Mouse (Mus musculus) intestine, embryonic 14.5 days (tissue): ENCODE results near the gene Exosc8. TPM values are rescaled to one million over a fixed set of nuclear protein-coding genes. Genes with fewer than 3 reads are reported as not detected.
A peak's percentile ranks its signal among the peaks of the same experiment; 100 is the strongest.

Experiments used
- ATAC-seq: fragments of 200-750 bp; cut with Nextera tagmentation; replicated peaks from 2 replicates; pipeline ENCODE4 v1.8.0; 2017; ENCODE audit warnings: low read depth, moderate number of reproducible peaks, moderate TSS enrichment, moderate library complexity; ENCODE audit not compliant: low FRiP score, low TSS enrichment
- DNase-seq: peaks from one replicate; pipeline ENCODE4 v3.0.0-alpha.2; 2018; ENCODE audit warnings: low spot score
- H3K27ac ChIP-seq: fragments of 300-500 bp; sonication (generic); 2 replicates; pipeline ENCODE4 v1.5.1; 2014; ENCODE audit warnings: low read depth, mild to moderate bottlenecking, control low read depth
- H3K27me3 ChIP-seq: fragments of 300-500 bp; sonication (generic); replicated peaks from 2 replicates; pipeline ENCODE4 v1.6.1; 2014; ENCODE audit warnings: low read length, control low read depth; ENCODE audit not compliant: control insufficient read depth, insufficient read depth
- H3K36me3 ChIP-seq: fragments of 300-500 bp; sonication (generic); 2 replicates; pipeline ENCODE4 v1.6.1; 2014; ENCODE audit warnings: low read length, control low read depth; ENCODE audit not compliant: control insufficient read depth, insufficient read depth
- H3K4me1 ChIP-seq: fragments of 300-500 bp; sonication (generic); replicated peaks from 2 replicates; pipeline ENCODE4 v1.6.1; 2014; ENCODE audit warnings: low read length, control low read depth, mixed read lengths; ENCODE audit not compliant: control insufficient read depth, insufficient read depth
- H3K4me2 ChIP-seq: fragments of 300-500 bp; sonication (generic); 2 replicates; pipeline ENCODE4 v1.6.1; 2014; ENCODE audit warnings: low read length
- H3K4me3 ChIP-seq: fragments of 300-500 bp; sonication (generic); 2 replicates; pipeline ENCODE4 v1.5.1; 2014; ENCODE audit warnings: low read depth, low read length, control low read depth, mixed read lengths
- H3K9ac ChIP-seq: fragments of 300-500 bp; sonication (generic); 2 replicates; pipeline ENCODE4 v1.6.1; 2014; ENCODE audit warnings: mild to moderate bottlenecking, low read length
- H3K9me3 ChIP-seq: fragments of 300-500 bp; sonication (generic); 2 replicates; pipeline ENCODE4 v1.6.1; 2016; ENCODE audit warnings: low read length, control low read depth; ENCODE audit not compliant: control insufficient read depth
- WGBS: fragments of 180-500 bp; shearing (Covaris S2); extraction: QIAGEN DNeasy Blood & Tissue Kit; methylation state at CpG from one replicate; pipeline ENCODE4 v1.1.7; 2014; 5-methylcytosine and 5-hydroxymethylcytosine counted together
- polyA plus RNA-seq: library from polyadenylated mRNA; unstranded; fragments of >200 nt; fragmentation: Nextera tagmentation; extraction: Ambion mirVana; gene quantifications from 2 replicates; pipeline ENCODE4 v1.2.1, GENCODE M21; 2014

Gene Exosc8
- polyA plus RNA-seq, 1 experiment from 2014 or later: 134 TPM

- Histone ChIP-seq H3K27ac (no peak overlapping the region), H3K4me2 (no peak overlapping the region), H3K4me1 (no peaks in the 10 kb centered on the region), H3K9me3 (no peaks in the 10 kb centered on the region), H3K27me3 (no peaks in the 10 kb centered on the region), H3K9ac (no peak overlapping the region), H3K36me3 (peaks cover 98% of the 10 kb centered on the region), H3K4me3 (no peak overlapping the region)
- DNase-seq (no peak), ATAC-seq (no peak; the same call in 1 of the 2 replicates)
- WGBS: 63% methylated on average over 5 of the region's 5 CpGs
Observed at GRCm38 (mm10) chr3:54745799-54746198, 10.6 kb upstream of the Exosc8 start.

- H3K9me3 ChIP-seq: no peaks in the 10 kb centered on the region
- no peak overlapping the region for H3K4me2 ChIP-seq
- H3K27ac ChIP-seq: no peak overlapping the region
- H3K4me3 ChIP-seq: no peak overlapping the region
- WGBS: 94% methylated on average over 11 of the region's 11 CpGs
- H3K36me3 ChIP-seq: peaks cover 78% of the 10 kb centered on the region
- ATAC-seq (no peak), DNase-seq (no peak)
- no peaks in the 10 kb centered on the region for H3K27me3 ChIP-seq
- no peak overlapping the region for H3K9ac ChIP-seq
- no peaks in the 10 kb centered on the region for H3K4me1 ChIP-seq
Observed at GRCm38 (mm10) chr3:54741965-54742364, 6.8 kb upstream of the Exosc8 start.

- no peaks in the 10 kb centered on the region for H3K27me3 ChIP-seq
- no peaks in the 10 kb centered on the region for H3K9me3 ChIP-seq
- no peak overlapping the region for H3K9ac ChIP-seq
- H3K36me3 ChIP-seq: peaks cover 44% of the 10 kb centered on the region
- DNase-seq (no peak), ATAC-seq (no peak)
- 92% methylated on average over 8 of the region's 8 CpGs for WGBS
- no peak overlapping the region for H3K4me2 ChIP-seq
- no peaks in the 10 kb centered on the region; the same call in 1 of the 2 replicates for H3K4me1 ChIP-seq
- H3K4me3 ChIP-seq: no peak overlapping the region
- no peak overlapping the region for H3K27ac ChIP-seq
Observed at GRCm38 (mm10) chr3:54737317-54737716, 2.1 kb upstream of the Exosc8 start.

GRCm38 (mm10) chr3:54736101-54736927 is 1.1 kb upstream of the Exosc8 start:
- H3K9ac ChIP-seq: peak overlapping the region; percentile 94
- peak overlapping the region; percentile 91 for H3K4me3 ChIP-seq
- ATAC-seq (no peak), DNase-seq (peak; percentile 68)
- no peaks in the 10 kb centered on the region for H3K27me3 ChIP-seq
- no peaks in the 10 kb centered on the region for H3K9me3 ChIP-seq
- peaks cover 43% of the 10 kb centered on the region for H3K36me3 ChIP-seq
- peak overlapping the region; percentile 99; the same call in 1 of the 2 replicates for H3K27ac ChIP-seq
- no peaks in the 10 kb centered on the region; the same call in 1 of the 2 replicates for H3K4me1 ChIP-seq
- H3K4me2 ChIP-seq: peak overlapping the region; percentile 87
- 55% methylated on average over 18 of the region's 18 CpGs for WGBS

GRCm38 (mm10) chr3:54734411-54735246 is 564 bp downstream of the Exosc8 start:
- peak overlapping the region; percentile 87 for H3K4me2 ChIP-seq
- ATAC-seq (peak; percentile 93), DNase-seq (peak; percentile 93)
- H3K9me3 ChIP-seq: no peaks in the 10 kb centered on the region
- no peaks in the 10 kb centered on the region; the same call in 1 of the 2 replicates for H3K4me1 ChIP-seq
- no peaks in the 10 kb centered on the region for H3K27me3 ChIP-seq
- H3K36me3 ChIP-seq: peaks cover 45% of the 10 kb centered on the region
- H3K27ac ChIP-seq: peak overlapping the region; percentile 99
- under 1% methylated on average over 78 of the region's 84 CpGs for WGBS
- H3K9ac ChIP-seq: peak overlapping the region; percentile 94
- H3K4me3 ChIP-seq: peak overlapping the region; percentile 91

- Histone ChIP-seq H3K4me2 (no peak overlapping the region), H3K4me3 (no peak overlapping the region), H3K4me1 (no peaks in the 10 kb centered on the region; the same call in 1 of the 2 replicates), H3K27ac (no peak overlapping the region), H3K36me3 (peaks cover 57% of the 10 kb centered on the region), H3K9me3 (no peaks in the 10 kb centered on the region), H3K27me3 (no peaks in the 10 kb centered on the region), H3K9ac (no peak overlapping the region)
- no peak for DNase-seq
- 84% methylated on average over 4 of the region's 4 CpGs for WGBS
- no peak for ATAC-seq
Observed at GRCm38 (mm10) chr3:54732371-54732770, 2.8 kb downstream of the Exosc8 start.

GRCm38 (mm10) chr3:54731626-54732150 is 3.5 kb downstream of the Exosc8 start:
- H3K36me3 ChIP-seq: peaks cover 64% of the 10 kb centered on the region
- no peak for ATAC-seq

GRCm38 (mm10) chr3:54728100-54728499 is 7.1 kb downstream of the Exosc8 start:
- WGBS: 89% methylated on average over 6 of the region's 6 CpGs

More at GRCm38 (mm10) chr3:54731626-54732150, 3.5 kb downstream of the Exosc8 start:
- no peaks in the 10 kb centered on the region; the same call in 1 of the 2 replicates for H3K4me1 ChIP-seq
- H3K9me3 ChIP-seq: no peaks in the 10 kb centered on the region
- WGBS: 65% methylated on average over 8 of the region's 8 CpGs
- H3K9ac ChIP-seq: no peak overlapping the region
- H3K4me2 ChIP-seq: no peak overlapping the region
- no peaks in the 10 kb centered on the region for H3K27me3 ChIP-seq
- DNase-seq: no peak
- no peak overlapping the region for H3K27ac ChIP-seq
- no peak overlapping the region for H3K4me3 ChIP-seq

More at GRCm38 (mm10) chr3:54728100-54728499, 7.1 kb downstream of the Exosc8 start:
- DNase-seq (no peak), ATAC-seq (no peak)
- Histone ChIP-seq H3K36me3 (peaks cover 88% of the 10 kb centered on the region), H3K4me2 (no peak overlapping the region), H3K27ac (no peak overlapping the region), H3K27me3 (no peaks in the 10 kb centered on the region), H3K9ac (no peak overlapping the region), H3K4me1 (no peaks in the 10 kb centered on the region), H3K4me3 (no peak overlapping the region), H3K9me3 (no peaks in the 10 kb centered on the region)
